Mouse (Mus musculus): ENCODE measurements around the gene Gm15737. TPM values are rescaled to one million over a fixed set of nuclear protein-coding genes. Genes with fewer than 3 reads are reported as not detected.

Gm15737 gene
- polyA plus RNA-seq, 1 experiment from 2014 or later: 0.39 TPM

- Histone ChIP-seq H3K27me3 (ENCODE audit: control insufficient read depth, insufficient read depth, low read length) (no peaks in the 10 kb centered on the region), H3K9me3 (ENCODE audit: control insufficient read depth, low read length) (no peaks in the 10 kb centered on the region), H3K4me1 (ENCODE audit: control insufficient read depth in 2 of 2, insufficient read depth in 2 of 2, low read length in 2 of 2) (peaks cover 0 to 2% of the 10 kb centered on the region in 2 experiments; a peak in 1 of 4 replicates), H3K9ac (ENCODE audit: low read length) (no peak overlapping the region), H3K27ac (replicated peaks in 1 of 2; ENCODE audit: control insufficient read depth in 1 of 2, insufficient read depth in 1 of 2, low read depth in 2 of 2, low read length in 2 of 2) (no peak overlapping the region), H3K4me3 (ENCODE audit: control insufficient read depth in 1 of 2, insufficient read depth in 1 of 2, low read depth in 1 of 2, low read length in 2 of 2) (no peak overlapping the region), H3K36me3 (ENCODE audit: control insufficient read depth, insufficient read depth, low read length) (peaks cover 87% of the 10 kb centered on the region), H3K4me2 (ENCODE audit: low read length) (no peak overlapping the region)
- ATAC-seq (ENCODE audit: insufficient number of reproducible peaks, insufficient read depth, low FRiP score, low read depth): no peak
- WGBS: 62% methylated on average over 9 of the region's 9 CpGs
Measured at GRCm38 (mm10) chr6:92883131-92883900, 14.2 kb downstream of the Gm15737 start.

DNA sequence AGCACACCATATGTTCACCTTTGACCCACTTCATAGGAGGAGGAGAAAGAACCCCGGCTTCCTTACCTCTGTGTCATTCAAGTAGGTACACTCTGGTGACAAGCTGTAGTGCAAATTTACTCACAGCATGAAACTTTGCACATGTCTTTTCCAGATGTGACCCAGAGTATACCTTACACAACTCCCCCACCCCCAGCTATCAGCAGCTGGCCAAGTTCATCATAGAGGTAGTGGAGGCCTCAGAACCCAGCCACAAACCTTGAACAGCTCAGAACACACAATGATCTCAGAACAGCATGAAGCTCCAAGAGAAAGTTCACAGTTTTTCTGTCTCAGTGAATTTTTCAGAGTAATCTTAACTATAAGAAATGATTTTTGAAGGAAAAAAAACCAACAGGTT is 22.4 kb downstream of the Gm15737 start:
- Histone ChIP-seq H3K4me2 (ENCODE audit: low read length) (no peak overlapping the region), H3K27me3 (ENCODE audit: control insufficient read depth, insufficient read depth, low read length) (no peaks in the 10 kb centered on the region), H3K4me1 (ENCODE audit: control insufficient read depth in 2 of 2, insufficient read depth in 2 of 2, low read length in 2 of 2) (peaks cover 3 to 9% of the 10 kb centered on the region in 2 experiments), H3K27ac (replicated peaks in 1 of 2; ENCODE audit: control insufficient read depth in 1 of 2, insufficient read depth in 1 of 2, low read depth in 2 of 2, low read length in 2 of 2) (no peak overlapping the region), H3K9ac (ENCODE audit: low read length) (no peak overlapping the region), H3K4me3 (ENCODE audit: control insufficient read depth in 1 of 2, insufficient read depth in 1 of 2, low read depth in 1 of 2, low read length in 2 of 2) (no peak overlapping the region), H3K9me3 (ENCODE audit: control insufficient read depth, low read length) (no peaks in the 10 kb centered on the region), H3K36me3 (ENCODE audit: control insufficient read depth, insufficient read depth, low read length) (peaks cover 83% of the 10 kb centered on the region)
- 81% methylated on average over 1 of the region's 1 CpGs for WGBS
- no peak for ATAC-seq (ENCODE audit: insufficient number of reproducible peaks, insufficient read depth, low FRiP score, low read depth)

- no peak overlapping the region for H3K9ac ChIP-seq (ENCODE audit: low read length)
- no peak overlapping the region for H3K4me2 ChIP-seq (ENCODE audit: low read length)
- H3K9me3 ChIP-seq (ENCODE audit: control insufficient read depth, low read length): no peaks in the 10 kb centered on the region
- no peak overlapping the region for H3K4me3 ChIP-seq (ENCODE audit: control insufficient read depth in 1 of 2, insufficient read depth in 1 of 2, low read depth in 1 of 2, low read length in 2 of 2)
- ATAC-seq (ENCODE audit: insufficient number of reproducible peaks, insufficient read depth, low FRiP score, low read depth): no peak
- no peaks in the 10 kb centered on the region for H3K27me3 ChIP-seq (ENCODE audit: control insufficient read depth, insufficient read depth, low read length)
- peaks cover 7 to 20% of the 10 kb centered on the region in 2 experiments for H3K4me1 ChIP-seq (ENCODE audit: control insufficient read depth in 2 of 2, insufficient read depth in 2 of 2, low read length in 2 of 2)
- H3K36me3 ChIP-seq (ENCODE audit: control insufficient read depth, insufficient read depth, low read length): peaks cover 78% of the 10 kb centered on the region
- no peak overlapping the region for H3K27ac ChIP-seq (replicated peaks in 1 of 2; ENCODE audit: control insufficient read depth in 1 of 2, insufficient read depth in 1 of 2, low read depth in 2 of 2, low read length in 2 of 2)
- WGBS: 64% methylated on average over 1 of the region's 1 CpGs
Measured at GRCm38 (mm10) chr6:92904037-92904436, 34.9 kb downstream of the Gm15737 start.

DNA sequence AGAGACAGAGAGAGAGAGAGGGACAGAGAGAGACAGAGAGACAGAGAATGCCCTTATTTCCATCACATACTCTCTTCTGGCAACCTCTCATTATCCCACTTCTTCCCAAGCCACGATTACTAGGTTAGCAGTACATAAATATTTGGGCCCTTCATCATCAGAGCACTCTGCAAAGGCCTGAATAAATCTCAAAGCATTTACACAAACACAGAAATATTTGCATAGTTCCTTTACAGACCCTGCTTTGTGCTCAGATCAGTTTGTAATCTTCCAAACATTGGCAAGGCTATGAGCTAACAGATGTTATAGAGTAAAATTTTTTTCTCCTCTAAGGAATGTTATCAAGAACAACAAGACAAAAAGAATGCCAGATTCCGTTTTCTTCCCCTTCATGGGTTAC is 35.3 kb downstream of the Gm15737 start:
- H3K27me3 ChIP-seq (ENCODE audit: control insufficient read depth, insufficient read depth, low read length): no peaks in the 10 kb centered on the region
- H3K9ac ChIP-seq (ENCODE audit: low read length): no peak overlapping the region
- H3K4me2 ChIP-seq (ENCODE audit: low read length): no peak overlapping the region
- H3K4me3 ChIP-seq (ENCODE audit: control insufficient read depth in 1 of 2, insufficient read depth in 1 of 2, low read depth in 1 of 2, low read length in 2 of 2): no peak overlapping the region
- WGBS: 35% methylated on average over 2 of the region's 2 CpGs
- no peak for ATAC-seq (ENCODE audit: insufficient number of reproducible peaks, insufficient read depth, low FRiP score, low read depth)
- H3K36me3 ChIP-seq (ENCODE audit: control insufficient read depth, insufficient read depth, low read length): peaks cover 75% of the 10 kb centered on the region
- no peak overlapping the region for H3K27ac ChIP-seq (replicated peaks in 1 of 2; ENCODE audit: control insufficient read depth in 1 of 2, insufficient read depth in 1 of 2, low read depth in 2 of 2, low read length in 2 of 2)
- peaks cover 11 to 22% of the 10 kb centered on the region in 2 experiments for H3K4me1 ChIP-seq (ENCODE audit: control insufficient read depth in 2 of 2, insufficient read depth in 2 of 2, low read length in 2 of 2)
- no peaks in the 10 kb centered on the region for H3K9me3 ChIP-seq (ENCODE audit: control insufficient read depth, low read length)

DNA sequence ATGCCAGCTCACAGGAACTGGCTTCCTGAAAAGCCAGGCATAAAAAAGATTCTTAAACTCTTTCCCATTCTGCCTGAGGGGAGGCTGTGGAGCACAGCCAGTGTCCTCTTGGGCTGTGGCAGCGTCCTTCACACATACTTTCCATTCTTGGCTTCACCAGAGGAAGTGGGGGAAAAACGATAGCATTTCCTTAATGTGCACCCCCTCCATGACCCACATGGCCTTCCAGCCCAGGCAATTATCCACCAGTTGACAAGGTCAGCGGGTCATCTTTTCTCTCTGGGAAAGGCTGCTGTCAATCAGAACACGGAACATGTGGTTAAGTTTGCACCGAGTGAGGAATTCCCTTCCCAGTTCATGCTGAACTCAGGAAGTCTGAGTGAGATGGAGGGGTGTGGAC is 36.8 kb downstream of the Gm15737 start:
- Histone ChIP-seq H3K9ac (ENCODE audit: low read length) (no peak overlapping the region), H3K4me2 (ENCODE audit: low read length) (peak overlapping the region; percentile 14), H3K36me3 (ENCODE audit: control insufficient read depth, insufficient read depth, low read length) (peaks cover 66% of the 10 kb centered on the region), H3K9me3 (ENCODE audit: control insufficient read depth, low read length) (no peaks in the 10 kb centered on the region), H3K27ac (replicated peaks in 1 of 2; ENCODE audit: control insufficient read depth in 1 of 2, insufficient read depth in 1 of 2, low read depth in 2 of 2, low read length in 2 of 2) (peak overlapping the region; percentile 69 to 76), H3K4me1 (ENCODE audit: control insufficient read depth in 2 of 2, insufficient read depth in 2 of 2, low read length in 2 of 2) (peaks cover 12 to 22% of the 10 kb centered on the region in 2 experiments), H3K4me3 (ENCODE audit: control insufficient read depth in 1 of 2, insufficient read depth in 1 of 2, low read depth in 1 of 2, low read length in 2 of 2) (no peak overlapping the region), H3K27me3 (ENCODE audit: control insufficient read depth, insufficient read depth, low read length) (no peaks in the 10 kb centered on the region)
- no peak for ATAC-seq (ENCODE audit: insufficient number of reproducible peaks, insufficient read depth, low FRiP score, low read depth)
- 5% methylated on average over 5 of the region's 5 CpGs for WGBS

DNA sequence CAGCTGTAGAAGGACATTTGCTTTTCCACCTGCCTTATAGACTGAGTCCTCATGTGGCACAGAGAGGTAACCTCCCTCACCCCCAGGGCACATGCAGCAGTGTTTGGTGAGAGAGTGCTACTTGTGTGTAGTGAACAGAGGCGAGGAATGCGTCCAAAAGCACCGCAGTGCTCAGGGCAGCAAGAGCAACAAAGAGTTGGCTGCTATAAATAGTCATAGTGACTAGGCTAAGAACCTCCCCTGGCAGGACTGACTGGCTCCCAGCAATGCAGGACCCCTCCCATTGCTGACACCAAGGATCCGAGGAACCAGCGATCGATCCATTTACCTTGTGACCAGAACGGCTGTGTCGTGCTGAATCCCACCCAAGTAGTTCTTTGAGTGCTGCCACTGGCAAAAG is 40.2 kb downstream of the Gm15737 start:
- Histone ChIP-seq H3K9ac (ENCODE audit: low read length) (0 out of 2 replicates have a peak overlapping the region, but pooled peaks have one; percentile 55), H3K4me1 (ENCODE audit: control insufficient read depth in 2 of 2, insufficient read depth in 2 of 2, low read length in 2 of 2) (peaks cover 12 to 26% of the 10 kb centered on the region in 2 experiments), H3K9me3 (ENCODE audit: control insufficient read depth, low read length) (no peaks in the 10 kb centered on the region), H3K4me2 (ENCODE audit: low read length) (peak overlapping the region; percentile 59), H3K27ac (replicated peaks in 1 of 2; ENCODE audit: control insufficient read depth in 1 of 2, insufficient read depth in 1 of 2, low read depth in 2 of 2, low read length in 2 of 2) (peak overlapping the region; percentile 85), H3K36me3 (ENCODE audit: control insufficient read depth, insufficient read depth, low read length) (peaks cover 52% of the 10 kb centered on the region), H3K4me3 (ENCODE audit: control insufficient read depth in 1 of 2, insufficient read depth in 1 of 2, low read depth in 1 of 2, low read length in 2 of 2) (peak overlapping the region in 1 of 2 experiments; percentile 19; a peak in 1 of 4 replicates), H3K27me3 (ENCODE audit: control insufficient read depth, insufficient read depth, low read length) (no peaks in the 10 kb centered on the region)
- WGBS: 24% methylated on average over 8 of the region's 8 CpGs
- ATAC-seq (ENCODE audit: insufficient number of reproducible peaks, insufficient read depth, low FRiP score, low read depth): peak; percentile 81

DNA sequence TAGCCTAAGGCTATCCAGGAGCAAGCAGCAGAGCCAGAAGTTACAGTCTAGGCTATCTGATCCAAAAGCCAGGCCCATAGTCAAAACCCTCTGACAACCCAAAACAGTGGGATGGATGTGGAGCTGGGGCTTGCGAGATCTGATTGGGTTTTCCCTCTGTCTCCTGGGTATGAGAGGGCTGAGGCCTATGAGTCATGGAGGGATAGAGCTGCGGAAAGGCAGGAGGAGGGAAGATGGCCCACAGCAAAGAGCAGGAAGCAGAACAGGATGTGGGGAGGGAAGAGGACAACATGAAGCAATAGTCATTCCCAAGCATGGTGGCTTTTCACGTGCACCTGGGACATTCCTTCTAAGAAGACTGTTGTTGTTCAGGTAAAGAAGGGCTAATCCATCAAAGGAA is 41.5 kb downstream of the Gm15737 start:
- H3K9me3 ChIP-seq (ENCODE audit: control insufficient read depth, low read length): no peaks in the 10 kb centered on the region
- ATAC-seq (ENCODE audit: insufficient number of reproducible peaks, insufficient read depth, low FRiP score, low read depth): no peak
- no peaks in the 10 kb centered on the region for H3K27me3 ChIP-seq (ENCODE audit: control insufficient read depth, insufficient read depth, low read length)
- no peak overlapping the region for H3K4me3 ChIP-seq (ENCODE audit: control insufficient read depth in 1 of 2, insufficient read depth in 1 of 2, low read depth in 1 of 2, low read length in 2 of 2)
- H3K27ac ChIP-seq (replicated peaks in 1 of 2; ENCODE audit: control insufficient read depth in 1 of 2, insufficient read depth in 1 of 2, low read depth in 2 of 2, low read length in 2 of 2): no peak overlapping the region
- H3K9ac ChIP-seq (ENCODE audit: low read length): no peak overlapping the region
- 78% methylated on average over 3 of the region's 3 CpGs for WGBS
- peaks cover 42% of the 10 kb centered on the region for H3K36me3 ChIP-seq (ENCODE audit: control insufficient read depth, insufficient read depth, low read length)
- H3K4me2 ChIP-seq (ENCODE audit: low read length): no peak overlapping the region
- H3K4me1 ChIP-seq (ENCODE audit: control insufficient read depth in 2 of 2, insufficient read depth in 2 of 2, low read length in 2 of 2): peaks cover 12 to 22% of the 10 kb centered on the region in 2 experiments

All from heart, embryonic 14.5 days (tissue).